Mouse (Mus musculus): ENCODE data around the gene Sin3b.
"Not testable (repeated sequence)": the region's sequence is repeated elsewhere in the genome, so short reads cannot be mapped to it uniquely, and the experiment has no call there.

DNA sequence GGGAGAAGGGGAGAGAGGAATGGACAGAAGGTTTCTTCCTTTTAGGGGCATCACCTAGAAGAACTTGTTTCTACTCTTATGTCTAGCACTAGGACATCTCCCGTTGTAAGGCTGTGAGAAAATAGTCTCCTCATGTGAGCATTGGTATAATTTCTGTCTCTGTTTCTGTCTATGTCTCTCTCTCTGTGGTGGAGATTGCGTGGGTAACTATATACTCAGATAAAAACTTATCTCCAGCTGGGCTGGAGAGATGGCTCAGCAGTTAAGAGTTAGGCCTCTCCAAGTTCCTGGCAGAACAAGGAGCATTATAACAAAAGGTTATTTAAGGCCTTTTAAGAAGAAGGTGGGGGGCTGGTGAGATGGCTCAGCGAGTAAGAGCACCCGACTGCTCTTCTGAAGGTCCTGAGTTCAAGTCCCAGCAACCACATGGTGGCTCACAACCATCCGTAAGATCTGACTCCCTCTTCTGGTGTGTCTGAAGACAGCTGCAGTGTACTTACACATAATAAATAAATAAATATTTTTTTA lies 39.4 kb upstream of the Sin3b start:
- not testable (repeated sequence) for TF ChIP-seq UBTF (IDR thresholded peaks at IDR 0.05; ENCODE audit: low read depth, low read length); ZNF384 (IDR thresholded peaks at IDR 0.05; ENCODE audit: low read depth, low read length); EP300 (IDR thresholded peaks at IDR 0.05; ENCODE audit: low read length); ETS1 (conservative IDR thresholded peaks at IDR 0.05; ENCODE audit: low read depth, low read length); POLR2A (IDR thresholded peaks at IDR 0.05; ENCODE audit: low read depth, low read length); TCF12 (IDR thresholded peaks at IDR 0.05; ENCODE audit: low read depth, low read length); MEF2A (IDR thresholded peaks at IDR 0.05; ENCODE audit: borderline replicate concordance, low read depth, low read length); MAFK (IDR thresholded peaks at IDR 0.05; ENCODE audit: insufficient replicate concordance, low read length)
- 0 out of 2 replicates have a peak, but pooled peaks have one; percentile 22 for TF ChIP-seq TBP (conservative IDR thresholded peaks at IDR 0.05; ENCODE audit: low read depth, low read length)
